Mouse (Mus musculus) MN1 (cell line): Measurements from ENCODE around the gene Casd1.
"Not testable (repeated sequence)": the region's sequence is repeated elsewhere in the genome, so short reads cannot be mapped to it uniquely, and the experiment has no call there.

Source experiments
- DNase-seq: peaks from one replicate; pipeline ENCODE4 v3.0.0-alpha.2; 2016; ENCODE audit warnings: low spot score

The Casd1 gene

DNA sequence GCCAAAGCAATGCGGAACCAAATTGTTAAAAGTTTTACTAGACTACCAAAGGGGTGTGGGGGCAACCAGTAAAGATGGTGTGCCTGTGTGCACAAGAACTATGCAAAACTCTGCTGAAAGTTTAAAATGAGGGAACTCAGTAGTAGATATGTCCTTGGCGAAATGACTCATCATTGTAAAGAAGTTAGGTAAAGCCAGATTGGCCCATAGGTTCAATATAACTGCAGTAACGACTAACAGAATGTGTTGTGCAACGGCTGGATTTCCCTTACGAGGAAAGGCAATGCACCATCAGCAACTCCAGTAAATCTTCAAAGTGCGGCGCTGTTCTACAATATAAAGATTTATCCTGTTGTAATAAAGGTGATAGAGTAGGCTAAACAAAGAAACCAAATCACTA lies 11.8 kb downstream of the Casd1 start:
- no peak for DNase-seq

DNA sequence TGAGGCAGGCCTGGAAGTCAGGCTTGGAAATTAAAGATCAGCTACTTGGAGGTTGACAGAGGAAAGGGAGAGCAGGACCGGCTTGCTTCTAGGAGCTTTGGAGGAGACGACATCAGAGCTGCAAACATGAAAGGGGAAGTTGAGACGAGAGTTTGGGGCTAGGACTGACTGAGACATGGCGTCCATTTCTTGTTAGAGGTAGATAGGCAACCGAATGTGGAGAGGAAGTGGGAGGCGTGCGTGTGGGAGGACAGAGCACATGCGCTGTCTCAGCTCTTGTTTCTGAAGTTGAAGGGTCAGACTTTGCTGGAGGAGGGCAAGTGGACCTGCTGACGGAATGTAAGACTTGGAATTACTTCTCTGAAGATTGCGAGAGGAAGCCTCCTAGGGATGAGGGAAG lies 17.3 kb downstream of the Casd1 start:
- DNase-seq, result no peak

DNA sequence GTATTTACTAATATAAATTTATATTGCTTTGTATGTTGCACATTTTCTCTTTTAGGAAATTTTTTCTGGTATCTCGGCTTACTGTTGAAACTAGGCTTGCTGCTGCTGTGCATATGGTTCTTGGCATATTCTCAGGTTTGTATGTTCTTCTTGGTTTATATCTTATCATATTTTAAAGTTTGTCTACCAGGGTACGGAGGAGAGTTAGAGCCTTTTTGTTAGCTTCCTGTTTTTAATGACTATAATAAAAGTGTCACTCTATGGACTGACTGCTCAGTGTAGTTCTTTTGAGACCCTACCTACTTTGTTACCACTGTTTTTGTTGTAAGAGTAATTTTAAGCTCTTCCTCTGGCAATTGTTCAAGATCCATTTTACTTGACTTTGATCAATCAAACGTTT lies 30.8 kb downstream of the Casd1 start:
- no peak for DNase-seq

DNA sequence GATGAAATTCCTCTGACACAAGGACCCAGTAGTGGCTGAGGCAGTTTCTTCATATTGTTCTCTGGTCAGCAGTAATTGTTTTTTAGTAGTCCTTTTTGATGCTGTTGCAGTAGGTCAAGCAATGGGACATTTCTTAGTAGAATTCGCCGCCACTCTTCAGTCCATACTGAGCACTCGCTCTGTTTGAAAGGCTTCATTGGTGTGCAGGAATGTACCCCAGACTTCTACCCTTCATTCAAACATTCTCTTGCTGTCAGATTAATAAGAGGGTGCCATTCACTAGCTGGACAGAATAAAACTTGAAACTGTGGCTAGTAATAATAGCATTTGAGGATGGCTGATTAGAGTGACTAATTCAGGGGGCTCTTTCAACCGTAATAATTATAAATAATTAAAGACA lies 32.5 kb downstream of the Casd1 start:
- no peak for DNase-seq

DNA sequence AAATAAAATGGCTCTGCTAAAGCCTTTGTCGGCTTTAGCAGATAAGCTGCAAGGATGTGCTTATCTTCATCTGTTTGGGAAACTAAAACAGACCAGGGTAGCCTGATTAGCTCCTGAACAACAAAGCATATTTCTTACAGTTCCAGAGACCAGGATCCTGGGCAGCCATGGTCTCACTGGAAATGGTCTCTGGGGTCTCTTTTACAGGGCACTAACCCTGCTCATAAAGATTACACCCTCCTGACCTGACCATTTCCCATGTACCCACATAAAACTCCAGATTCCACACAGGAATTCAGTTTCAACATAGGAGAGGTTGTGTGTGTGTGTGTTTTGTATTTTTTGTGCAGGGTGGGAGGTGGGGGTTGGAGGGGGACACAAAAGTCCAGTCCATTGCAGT lies 34.2 kb downstream of the Casd1 start:
- no peak for DNase-seq

DNA sequence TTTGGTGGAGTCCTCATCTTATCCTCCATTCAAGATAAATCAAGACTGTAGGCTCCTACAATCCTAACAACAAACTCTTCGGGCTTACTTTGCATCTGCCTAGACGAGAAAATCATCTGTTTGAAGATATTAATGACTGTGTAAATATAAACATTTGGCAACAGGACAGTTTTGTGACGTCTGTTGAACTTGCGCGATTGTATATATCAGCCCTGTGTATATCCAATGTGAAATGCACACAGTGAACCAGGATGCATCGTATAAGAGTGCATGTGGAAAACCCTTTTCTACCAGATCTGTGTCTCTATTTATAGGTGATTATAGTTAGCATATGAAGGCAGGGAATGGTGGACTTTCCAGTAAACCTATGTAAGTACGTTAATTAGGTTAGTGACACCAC lies 41.4 kb downstream of the Casd1 start:
- no peak for DNase-seq

DNA sequence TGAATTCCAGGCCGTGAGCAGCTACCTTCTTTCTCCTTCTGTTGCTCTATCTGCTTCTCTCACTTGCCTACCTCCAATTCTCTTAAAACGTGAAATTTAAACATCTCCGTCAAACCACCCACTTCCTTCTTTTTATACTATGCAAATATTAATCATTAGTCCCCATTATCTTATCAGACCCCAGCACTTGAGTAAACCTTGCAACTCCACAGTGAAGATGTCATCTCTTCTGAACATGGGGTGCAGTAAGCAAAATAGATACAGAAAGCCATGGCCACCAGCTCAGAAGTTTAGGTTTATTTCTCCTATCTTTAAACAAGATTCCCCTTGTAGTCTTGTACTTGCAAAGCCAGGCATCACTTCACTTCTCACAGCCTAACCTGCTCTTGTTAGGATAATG lies 46.7 kb downstream of the Casd1 start:
- DNase-seq, result no peak

DNA sequence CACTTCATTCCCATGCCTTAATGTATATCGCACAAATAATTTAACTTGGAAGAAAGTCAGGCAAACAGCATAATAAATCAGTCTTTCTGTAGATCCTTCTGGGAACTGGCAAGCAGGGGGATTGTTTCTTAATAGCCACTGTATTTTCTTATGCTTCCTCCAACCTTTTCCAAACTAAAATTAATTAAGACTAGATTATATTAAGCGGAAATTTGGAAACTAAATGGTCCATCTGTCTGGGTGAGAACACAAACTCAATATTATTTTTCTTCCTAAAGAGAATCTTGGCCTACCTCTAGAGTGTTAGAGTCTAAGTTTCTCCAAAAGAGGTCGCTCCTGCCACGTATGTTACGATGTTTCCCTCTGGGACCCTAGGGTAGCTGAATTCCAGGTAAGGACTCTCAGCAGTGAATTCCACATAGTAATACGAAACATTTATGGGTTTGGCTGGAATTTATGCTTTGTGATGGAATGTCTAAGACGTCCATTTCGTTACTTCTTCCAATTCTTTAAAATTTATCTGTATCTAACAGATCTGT lies 52.0 kb downstream of the Casd1 start:
- DNase-seq, result no peak

DNA sequence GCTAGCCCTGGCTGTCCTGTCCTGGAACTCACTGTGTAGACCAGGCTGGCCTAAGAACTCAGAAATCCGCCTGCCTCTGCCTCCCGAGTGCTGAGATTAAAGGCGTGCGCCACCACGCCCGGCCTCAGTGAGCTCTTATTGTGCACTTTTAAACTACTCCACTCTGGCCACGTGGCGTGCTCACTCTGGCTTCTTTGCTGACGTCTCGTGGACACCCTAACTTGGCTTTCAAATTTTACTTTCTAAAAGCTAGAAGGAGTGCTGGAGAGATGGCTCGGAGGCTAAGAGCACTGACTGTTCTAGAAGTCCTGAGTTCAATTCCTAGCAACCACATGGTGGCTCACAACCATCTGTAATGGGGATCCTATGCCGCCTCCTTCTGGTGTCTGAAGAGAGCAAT lies 53.1 kb downstream of the Casd1 start:
- not testable (repeated sequence) for DNase-seq

DNA sequence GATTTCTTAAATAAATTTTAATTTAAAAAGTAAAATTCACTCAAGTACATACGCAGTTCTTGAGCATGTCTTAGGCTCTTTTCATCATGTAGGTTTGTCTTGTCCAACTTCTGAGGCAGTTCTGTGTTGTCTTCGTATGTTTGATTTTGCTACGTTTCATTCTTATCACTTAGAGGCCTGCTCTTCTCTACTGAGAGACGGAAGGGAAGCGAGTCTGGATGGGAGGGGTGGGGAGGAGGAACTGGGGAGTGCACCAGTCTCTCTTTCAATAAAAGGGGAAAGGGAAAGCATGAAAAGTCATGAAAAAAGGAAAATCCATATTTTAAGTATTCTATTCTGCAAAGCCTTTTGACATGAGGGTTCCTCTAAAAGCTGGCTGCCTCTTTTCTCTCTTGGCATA lies 54.8 kb downstream of the Casd1 start:
- no peak for DNase-seq

DNA sequence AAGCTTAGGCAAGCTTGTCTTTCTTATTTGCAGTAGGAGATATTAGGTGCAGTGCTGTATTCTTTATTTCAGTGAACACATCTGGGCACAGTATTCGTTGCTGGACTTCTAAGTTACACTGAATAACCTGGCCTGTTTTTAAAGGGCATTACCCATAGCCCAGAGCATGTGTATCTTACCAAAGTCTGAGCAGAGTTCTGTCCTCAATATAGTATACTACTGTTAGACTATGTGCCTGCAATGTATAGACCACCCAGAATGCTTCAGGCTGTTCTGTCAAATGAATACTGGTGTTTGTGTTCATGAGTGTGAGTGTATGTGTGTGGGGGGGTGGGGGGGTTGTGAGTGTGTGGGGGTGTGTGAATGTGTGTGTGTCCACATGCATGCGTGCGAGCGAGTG lies 55.3 kb downstream of the Casd1 start:
- no peak for DNase-seq

DNA sequence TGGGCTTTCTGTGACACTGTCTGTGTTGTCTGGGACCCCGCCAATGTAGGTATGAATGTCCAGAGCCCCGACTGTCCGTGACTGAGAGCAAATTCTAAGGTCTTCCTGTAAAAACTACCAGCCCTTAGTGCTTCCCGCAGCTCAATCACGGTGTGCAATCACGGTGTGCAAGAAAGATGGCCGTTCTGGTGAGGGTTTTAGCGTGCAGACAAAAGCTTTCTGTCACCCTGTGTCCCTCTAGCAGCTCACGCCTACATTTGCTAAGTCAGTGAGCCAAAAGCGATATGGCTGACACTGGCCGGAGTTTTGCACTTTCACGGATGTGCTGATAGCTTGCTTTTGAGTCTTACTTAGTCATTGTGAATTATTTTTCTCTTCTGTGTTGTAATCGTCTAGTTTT lies 58.2 kb downstream of the Casd1 start:
- no peak for DNase-seq

DNA sequence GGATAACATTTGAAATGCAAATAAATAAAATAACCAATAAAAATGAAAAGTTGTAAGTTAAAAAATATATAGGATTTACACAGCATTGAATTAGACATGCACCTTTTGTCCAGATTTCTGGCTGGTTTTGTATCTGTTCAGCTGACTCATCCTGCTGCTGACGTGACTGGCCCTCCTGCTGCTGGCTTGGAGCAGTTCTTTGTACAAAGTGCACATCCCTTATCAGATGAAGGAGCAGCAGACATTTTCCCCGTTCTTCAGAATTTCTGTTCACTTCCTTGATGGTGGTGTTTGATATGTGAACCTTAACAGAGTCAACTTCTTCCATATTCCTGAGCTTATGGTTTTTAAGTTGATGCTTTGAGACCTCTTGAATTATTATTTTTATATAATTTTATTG lies 62.9 kb downstream of the Casd1 start:
- peak; percentile 35 for DNase-seq

DNA sequence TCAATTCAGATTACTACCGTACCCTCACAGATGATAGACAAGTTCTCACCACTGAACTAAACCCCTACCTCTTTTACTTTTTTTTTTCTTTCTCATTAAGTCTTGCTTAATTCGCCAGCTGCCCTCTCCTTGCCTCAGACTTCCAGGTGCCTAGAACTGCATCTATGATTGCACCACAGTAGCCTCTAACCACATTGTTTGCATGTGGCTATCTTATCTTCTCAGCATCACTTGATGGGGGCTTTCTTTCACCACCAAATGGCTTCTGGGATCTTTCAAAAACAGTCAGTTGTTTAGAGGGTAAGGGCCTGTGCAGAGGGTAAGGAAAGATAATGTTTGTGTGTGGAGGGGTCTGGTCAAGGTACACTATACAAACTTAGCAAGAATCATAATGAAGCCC lies 63.7 kb downstream of the Casd1 start:
- DNase-seq, result no peak

DNA sequence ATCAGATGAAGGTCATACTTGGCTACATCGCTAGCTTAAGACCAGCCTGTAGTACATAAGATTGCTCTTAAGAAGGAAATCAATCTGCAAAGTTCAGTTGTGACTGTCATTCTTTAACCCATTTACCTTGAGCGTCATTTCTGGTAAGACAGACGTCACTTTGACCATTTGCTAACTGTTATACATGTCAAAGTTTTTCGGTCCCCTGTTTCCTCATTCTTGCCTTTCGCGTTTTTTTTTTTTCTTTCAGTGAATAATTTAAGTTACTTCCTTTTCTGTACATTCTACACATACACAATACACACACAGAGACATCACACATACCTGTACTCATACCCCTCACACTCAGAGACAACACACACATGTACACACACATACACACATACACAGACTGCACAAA lies 64.5 kb downstream of the Casd1 start:
- DNase-seq, result no peak

DNA sequence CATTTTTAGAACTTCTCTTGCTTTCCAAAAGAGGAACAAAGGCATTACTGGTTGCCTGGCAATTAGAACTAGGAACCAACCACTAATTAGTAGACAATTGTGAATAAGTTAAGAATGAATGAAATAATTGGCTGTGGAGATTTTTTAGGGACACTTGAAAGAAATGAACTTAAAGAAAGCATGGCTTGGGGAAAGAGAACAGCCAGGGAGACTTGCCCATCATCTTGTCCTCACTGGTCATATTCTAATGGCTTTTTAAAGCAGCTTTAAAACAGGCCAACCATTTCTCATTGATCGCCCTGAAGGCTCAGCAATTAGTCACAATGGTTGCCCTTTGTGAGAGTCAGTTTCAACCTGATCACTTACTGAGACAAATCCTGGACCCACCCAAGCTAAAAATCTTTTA lies 76.7 kb downstream of the Casd1 start:
- no peak for DNase-seq

DNA sequence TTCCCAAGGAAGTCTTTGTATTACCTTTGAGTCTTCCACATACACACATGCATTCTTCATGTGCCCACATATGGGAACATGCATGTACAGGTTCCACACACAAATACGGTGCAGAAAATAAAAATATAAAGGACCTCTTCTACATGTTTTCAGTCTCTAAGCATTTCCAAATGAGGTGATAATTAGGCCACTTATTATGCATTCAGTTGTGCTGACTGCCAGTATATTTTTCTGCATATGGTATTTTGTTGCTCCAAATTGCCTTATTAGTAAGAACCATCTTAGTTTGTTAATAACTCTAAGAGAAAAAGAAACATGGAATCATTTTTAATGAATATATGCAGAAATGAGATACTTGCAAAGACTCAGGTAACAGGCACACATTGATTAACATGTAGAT lies 79.3 kb downstream of the Casd1 start:
- no peak for DNase-seq

DNA sequence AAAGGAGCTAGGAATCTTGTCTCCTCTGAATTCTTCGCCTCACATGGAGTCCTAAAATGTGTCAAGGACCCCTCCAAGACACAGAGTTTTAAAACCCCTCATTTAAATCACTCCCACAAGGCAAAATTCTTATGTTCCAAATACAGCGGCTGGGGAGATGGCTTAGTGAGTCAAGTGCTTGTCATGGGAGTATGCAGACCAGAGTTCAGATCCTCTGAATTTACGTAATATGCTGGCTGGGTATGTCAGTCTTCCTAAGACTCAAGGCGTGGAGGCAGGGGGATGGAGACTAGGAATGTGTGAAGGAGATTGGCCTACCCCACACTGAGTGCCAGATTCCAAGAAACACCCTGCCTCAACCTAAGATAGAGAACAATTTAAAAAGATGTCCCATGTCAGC lies 79.9 kb downstream of the Casd1 start:
- DNase-seq, result no peak

DNA sequence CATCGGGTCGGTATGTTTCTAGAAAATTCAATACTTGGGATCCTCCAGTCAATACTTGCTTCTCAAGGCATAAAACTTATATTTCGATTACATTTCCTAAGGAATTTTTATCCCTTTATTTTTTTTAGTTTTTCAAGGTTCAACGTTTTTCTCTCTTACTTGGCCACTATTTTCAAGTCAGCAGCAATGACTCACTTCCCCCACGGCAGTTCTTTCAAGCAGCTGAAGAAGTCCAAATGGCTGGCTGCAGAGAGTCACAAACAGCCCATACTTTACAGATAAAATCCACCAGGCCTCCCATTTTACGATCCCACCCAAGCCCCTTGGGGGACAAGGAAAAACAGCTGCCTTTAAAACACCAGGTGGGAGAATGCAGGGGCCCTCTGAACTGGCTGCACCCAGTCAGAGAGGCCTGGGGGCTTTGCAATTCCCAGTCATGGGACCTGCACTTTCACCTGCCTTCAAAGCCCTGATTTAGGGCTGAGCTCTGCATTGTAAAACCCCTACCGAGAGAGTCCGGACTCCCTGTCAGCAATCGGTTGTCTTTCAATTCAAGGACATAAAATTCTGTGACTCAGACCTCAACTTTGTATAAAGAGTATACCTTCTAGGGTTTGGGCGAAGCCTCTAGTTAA lies 84.2 kb downstream of the Casd1 start:
- no peak for DNase-seq

DNA sequence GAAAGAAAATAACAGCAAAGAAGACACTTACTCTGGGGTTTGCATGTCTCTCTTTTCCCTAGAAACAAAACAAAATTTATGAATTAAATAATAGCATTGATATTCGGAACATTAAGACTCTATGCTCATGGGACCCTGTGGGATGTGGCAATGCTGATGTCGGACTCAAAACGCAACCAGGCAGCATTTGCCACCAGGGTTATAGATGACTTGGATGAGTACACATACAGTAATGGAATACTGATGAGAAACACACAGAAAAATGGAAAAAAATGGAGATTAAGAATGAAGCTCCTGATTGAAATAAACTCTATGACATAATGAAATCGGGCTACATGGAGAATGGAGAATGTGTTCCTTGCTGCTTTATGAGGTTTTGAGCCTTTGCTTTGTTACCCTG lies 89.8 kb downstream of the Casd1 start:
- no peak for DNase-seq
